Mouse (Mus musculus) heart, embryonic 13.5 days (tissue): Measurements from ENCODE around the gene Rangap1. TPM values are rescaled to one million over a fixed set of nuclear protein-coding genes. Genes with fewer than 3 reads are reported as not detected.
A peak's percentile ranks its signal among the peaks of the same experiment; 100 is the strongest.

Experiments used
- ATAC-seq: fragments of 200-750 bp; cut with Nextera tagmentation; 2 replicates; pipeline ENCODE4 v1.8.0; 2017; ENCODE audit warnings: moderate TSS enrichment; ENCODE audit not compliant: insufficient number of reproducible peaks, low FRiP score, low TSS enrichment; ENCODE audit errors: extremely low read depth
- H3K27ac ChIP-seq: fragments of 300-500 bp; sonication (generic); replicated peaks from 2 replicates; pipeline ENCODE4 v1.5.1; 2015; ENCODE audit warnings: moderate library complexity, mild to moderate bottlenecking, inconsistent platforms
- H3K27me3 ChIP-seq: fragments of 300-500 bp; sonication (generic); replicated peaks from 2 replicates; pipeline ENCODE4 v1.6.1; 2015; ENCODE audit warnings: mild to moderate bottlenecking, inconsistent platforms
- H3K36me3 ChIP-seq: fragments of 300-500 bp; sonication (generic); 2 replicates; pipeline ENCODE4 v1.6.1; 2015; ENCODE audit warnings: mild to moderate bottlenecking, inconsistent platforms
- H3K4me1 ChIP-seq: fragments of 300-500 bp; sonication (generic); 2 replicates; pipeline ENCODE4 v1.6.1; 2015; ENCODE audit warnings: inconsistent platforms
- H3K4me2 ChIP-seq: fragments of 300-500 bp; sonication (generic); 2 replicates; pipeline ENCODE4 v1.6.1; 2015; ENCODE audit warnings: inconsistent platforms, mild to moderate bottlenecking, moderate library complexity
- H3K4me3 ChIP-seq: fragments of 300-500 bp; sonication (generic); 2 replicates; pipeline ENCODE4 v1.5.1; 2015; ENCODE audit warnings: moderate library complexity, mild to moderate bottlenecking, inconsistent platforms
- H3K9ac ChIP-seq: fragments of 300-500 bp; sonication (generic); 2 replicates; pipeline ENCODE4 v1.6.1; 2015; ENCODE audit warnings: inconsistent platforms, mild to moderate bottlenecking, moderate library complexity
- H3K9me3 ChIP-seq: fragments of 300-500 bp; sonication (generic); 2 replicates; pipeline ENCODE4 v1.6.1; 2016; ENCODE audit warnings: inconsistent platforms
- WGBS: fragments of 180-500 bp; shearing (Covaris S2); methylation state at CpG from one replicate; pipeline ENCODE4 v1.1.7; 2015; ENCODE audit warnings: mixed read lengths; 5-methylcytosine and 5-hydroxymethylcytosine counted together
- polyA plus RNA-seq: library from polyadenylated mRNA; unstranded; fragments of >200 nt; fragmentation: Nextera tagmentation; extraction: Ambion mirVana; gene quantifications from 2 replicates; pipeline ENCODE4 v1.2.1, GENCODE M21; 2015

Rangap1 gene
- 90.4 and 92.7 TPM in 2 replicates for polyA plus RNA-seq

DNA sequence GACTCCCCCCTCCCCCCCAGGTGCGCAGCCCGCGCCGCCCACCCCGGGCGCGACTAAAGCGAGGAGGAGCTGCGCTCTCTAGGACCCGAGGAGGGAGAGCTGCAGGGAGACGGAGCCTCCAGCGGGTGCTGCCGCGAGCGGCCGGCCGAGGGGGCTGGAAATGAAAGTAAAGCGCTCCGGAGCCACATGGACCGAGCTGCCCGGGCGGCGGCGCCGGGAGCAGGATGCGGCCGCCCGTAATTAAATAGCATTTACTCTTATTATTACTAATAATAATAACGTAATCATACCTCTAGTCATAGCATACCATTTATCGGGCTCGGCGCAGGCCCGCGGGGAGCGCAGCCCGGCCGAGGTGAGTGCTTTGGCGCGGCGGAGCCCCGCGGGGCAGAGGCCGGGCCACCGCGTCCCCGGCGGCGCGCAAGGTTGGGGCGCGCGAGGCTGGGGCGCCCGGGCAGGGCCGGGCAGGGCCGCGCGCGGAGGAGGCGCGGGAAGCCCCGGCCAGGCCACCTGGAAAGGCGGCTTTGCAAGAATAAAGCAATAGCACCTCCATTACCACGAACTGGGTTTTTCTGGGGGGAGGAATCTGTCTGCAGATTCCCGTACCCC lies at the start of gene Rangap1, which contains the start of gene Zc3h7b:
Rangap1 (minus strand) TSS at position 539 of the 609 bp plus-strand sequence.
Zc3h7b (plus strand) TSS at position 66 of the 609 bp plus-strand sequence.
- H3K9me3 ChIP-seq = no peaks in the 10 kb centered on the region
- ATAC-seq = peak; percentile 64; the same call in 1 of the 2 replicates
- peaks cover 30% of the 10 kb centered on the region for H3K4me1 ChIP-seq
- no peaks in the 10 kb centered on the region for H3K36me3 ChIP-seq
- H3K4me2 ChIP-seq = peak within 1 kb of the TSS; percentile 85
- H3K4me3 ChIP-seq = peak within 1 kb of the TSS; percentile 99
- H3K9ac ChIP-seq = peak within 1 kb of the TSS; percentile 98
- under 1% methylated on average over 61 of the region's 65 CpGs for WGBS
- peak within 1 kb of the TSS; percentile 94 for H3K27ac ChIP-seq
- H3K27me3 ChIP-seq = no peaks in the 10 kb centered on the region

DNA sequence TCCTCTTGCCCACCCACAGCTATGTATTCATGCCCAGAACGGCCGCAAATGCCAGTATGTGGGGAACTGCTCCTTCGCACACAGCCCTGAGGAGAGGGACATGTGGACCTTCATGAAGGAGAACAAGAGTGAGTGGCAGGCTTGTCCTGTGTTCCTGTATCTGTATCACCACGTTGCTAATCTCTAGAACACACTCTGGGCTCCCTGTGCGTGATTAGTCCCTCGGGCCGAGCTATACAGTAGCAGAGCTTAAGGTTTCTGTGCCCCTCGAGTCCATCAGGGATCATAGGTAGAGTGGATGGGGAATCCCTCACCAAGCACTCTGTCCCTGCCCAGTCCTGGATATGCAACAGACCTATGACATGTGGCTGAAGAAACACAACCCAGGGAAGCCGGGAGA lies 47.1 kb upstream of the Rangap1 start:
- no peaks in the 10 kb centered on the region for H3K4me1 ChIP-seq
- no peak overlapping the region for H3K27ac ChIP-seq
- no peaks in the 10 kb centered on the region for H3K9me3 ChIP-seq
- H3K27me3 ChIP-seq = no peaks in the 10 kb centered on the region
- peaks cover 83% of the 10 kb centered on the region for H3K36me3 ChIP-seq
- H3K4me3 ChIP-seq = no peak overlapping the region
- ATAC-seq = no peak
- H3K9ac ChIP-seq = no peak overlapping the region
- no peak overlapping the region for H3K4me2 ChIP-seq
- 82% methylated on average over 9 of the region's 9 CpGs for WGBS

DNA sequence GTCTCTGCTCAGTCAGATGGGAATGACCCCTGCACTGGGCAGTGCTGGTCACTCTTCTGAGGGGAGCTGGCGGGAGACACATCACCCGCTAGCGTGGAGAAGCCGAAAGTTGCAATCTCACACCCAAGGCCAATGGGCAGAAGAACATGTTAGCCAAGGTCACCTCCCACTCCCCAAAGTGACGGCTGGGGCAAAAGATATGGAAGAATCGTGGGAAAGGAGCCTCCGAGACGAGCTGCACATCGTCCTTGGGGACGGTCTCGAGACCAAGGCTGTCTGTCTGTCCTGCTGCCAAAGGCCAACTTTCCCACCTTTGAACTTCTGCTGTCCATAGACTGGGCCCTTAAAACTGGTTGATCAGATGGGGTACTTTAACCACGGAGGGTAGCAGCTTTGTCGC lies 42.2 kb upstream of the Rangap1 start:
- Histone ChIP-seq H3K9ac (no peak overlapping the region), H3K4me1 (no peaks in the 10 kb centered on the region), H3K36me3 (peaks cover 96% of the 10 kb centered on the region), H3K9me3 (no peaks in the 10 kb centered on the region), H3K4me2 (no peak overlapping the region), H3K27me3 (no peaks in the 10 kb centered on the region), H3K27ac (no peak overlapping the region), H3K4me3 (no peak overlapping the region)
- WGBS = 91% methylated on average over 13 of the region's 13 CpGs
- no peak for ATAC-seq

DNA sequence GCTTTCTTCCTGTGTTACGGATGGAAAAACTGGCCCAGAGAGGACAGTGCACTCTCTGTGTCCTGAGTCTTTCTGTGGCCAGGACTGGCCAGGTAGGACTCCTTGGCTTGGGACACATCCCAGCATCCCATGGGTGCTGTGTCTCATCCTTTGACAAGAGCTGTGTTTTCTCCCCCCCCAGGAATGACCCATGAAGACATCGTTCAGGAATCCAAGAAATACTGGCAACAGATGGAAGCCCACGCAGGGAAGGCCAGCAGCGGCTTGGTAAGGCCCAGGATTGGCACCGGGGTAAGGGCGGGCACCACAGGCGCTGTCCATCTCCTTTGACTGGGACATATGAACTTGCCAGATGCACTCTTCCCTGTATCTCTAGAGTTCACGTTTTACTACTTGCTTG lies 40.4 kb upstream of the Rangap1 start:
- H3K9ac ChIP-seq = no peak overlapping the region
- no peak for ATAC-seq
- no peaks in the 10 kb centered on the region for H3K9me3 ChIP-seq
- no peak overlapping the region for H3K4me2 ChIP-seq
- no peak overlapping the region for H3K4me3 ChIP-seq
- no peaks in the 10 kb centered on the region for H3K27me3 ChIP-seq
- peaks cover 96% of the 10 kb centered on the region for H3K36me3 ChIP-seq
- 86% methylated on average over 8 of the region's 8 CpGs for WGBS
- no peak overlapping the region for H3K27ac ChIP-seq
- no peaks in the 10 kb centered on the region for H3K4me1 ChIP-seq

DNA sequence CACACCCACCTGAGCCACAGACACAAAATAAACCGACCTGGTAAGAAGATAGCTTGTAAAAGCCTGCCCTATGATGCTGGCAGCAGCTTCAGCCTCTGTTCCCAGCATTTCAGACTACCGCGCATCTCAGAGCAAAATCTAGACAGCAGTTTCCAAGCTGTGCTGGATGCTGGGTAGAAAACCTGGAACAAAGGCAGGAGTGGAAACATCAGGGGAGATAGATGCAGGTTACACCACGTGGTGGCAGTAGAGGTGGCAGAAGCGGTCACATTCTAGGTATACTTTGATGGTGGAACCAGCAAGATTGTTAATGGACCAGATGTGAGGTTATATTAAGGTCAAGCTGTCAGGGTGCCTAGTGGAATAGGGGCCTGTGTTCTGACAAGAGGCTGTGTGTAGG lies 39.4 kb upstream of the Rangap1 start:
- H3K27ac ChIP-seq = no peak overlapping the region
- WGBS = 72% methylated on average over 5 of the region's 5 CpGs
- H3K4me1 ChIP-seq = no peaks in the 10 kb centered on the region
- H3K4me3 ChIP-seq = no peak overlapping the region
- ATAC-seq = no peak
- H3K4me2 ChIP-seq = no peak overlapping the region
- H3K9ac ChIP-seq = no peak overlapping the region
- H3K36me3 ChIP-seq = peaks cover 96% of the 10 kb centered on the region
- H3K27me3 ChIP-seq = no peaks in the 10 kb centered on the region
- no peaks in the 10 kb centered on the region for H3K9me3 ChIP-seq

DNA sequence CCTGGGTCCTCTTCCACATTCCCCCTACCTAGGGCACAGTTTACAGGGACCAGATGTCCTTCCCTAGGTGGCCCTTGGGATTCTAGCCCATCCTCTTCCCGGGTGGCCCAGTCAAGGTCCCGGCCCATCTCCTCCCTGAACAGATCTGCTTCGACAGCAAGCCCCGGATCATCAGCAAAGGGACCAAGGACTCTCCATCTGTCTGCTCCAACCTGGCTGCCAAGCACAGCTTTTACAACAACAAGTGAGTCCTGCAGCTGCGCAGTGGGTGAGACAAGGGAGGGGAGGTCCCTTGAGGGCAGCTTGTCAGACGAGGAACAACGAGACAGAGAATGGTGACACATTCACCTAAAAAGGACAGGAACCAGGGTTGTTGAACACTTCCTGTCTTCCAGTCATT lies 36.5 kb upstream of the Rangap1 start:
- Histone ChIP-seq H3K9ac (no peak overlapping the region), H3K4me1 (no peaks in the 10 kb centered on the region), H3K4me3 (no peak overlapping the region), H3K9me3 (no peaks in the 10 kb centered on the region), H3K27me3 (no peaks in the 10 kb centered on the region), H3K4me2 (no peak overlapping the region), H3K36me3 (peaks cover 98% of the 10 kb centered on the region), H3K27ac (no peak overlapping the region)
- 83% methylated on average over 7 of the region's 7 CpGs for WGBS
- ATAC-seq = no peak

DNA sequence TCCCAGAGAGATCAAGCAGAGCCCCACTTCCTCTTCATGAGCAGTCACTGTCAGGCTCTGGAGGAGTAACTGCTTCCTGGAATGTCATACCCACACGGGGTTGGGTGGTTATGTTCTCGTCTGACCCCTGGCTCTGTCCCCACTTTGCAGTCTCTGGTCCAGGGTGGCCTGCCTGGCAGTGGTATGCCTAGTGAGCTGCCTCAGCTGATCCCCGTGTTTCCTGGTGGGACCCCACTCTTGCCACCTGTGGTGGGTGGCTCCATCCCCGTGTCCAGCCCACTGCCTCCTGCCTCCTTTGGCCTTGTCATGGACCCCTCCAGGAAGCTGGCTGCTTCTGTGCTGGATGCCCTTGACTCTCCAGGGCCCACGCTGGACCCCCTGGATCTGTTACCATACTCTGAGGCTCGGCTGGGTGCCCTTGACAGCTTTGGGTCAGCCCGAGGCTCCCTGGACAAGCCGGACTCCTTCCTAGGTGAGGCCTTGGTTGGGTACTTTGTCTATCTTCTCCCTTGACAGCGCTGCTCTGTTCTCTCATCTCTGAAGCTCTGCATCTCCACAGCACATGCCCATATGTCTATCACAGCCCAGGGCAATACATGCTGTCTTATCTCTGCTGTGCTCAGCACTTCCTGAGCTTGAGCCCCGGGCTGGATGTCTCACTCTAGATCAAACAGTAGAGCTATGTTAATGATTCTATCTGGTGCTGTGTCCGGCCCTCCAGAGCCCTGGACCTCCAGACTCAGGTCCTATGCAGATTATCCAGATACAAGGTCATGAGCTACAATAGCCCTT lies 31.5 kb upstream of the Rangap1 start:
- Histone ChIP-seq H3K4me2 (no peak overlapping the region), H3K4me3 (no peak overlapping the region), H3K9me3 (no peaks in the 10 kb centered on the region), H3K27me3 (no peaks in the 10 kb centered on the region), H3K9ac (no peak overlapping the region), H3K27ac (no peak overlapping the region), H3K36me3 (peaks cover 100% of the 10 kb centered on the region), H3K4me1 (no peaks in the 10 kb centered on the region)
- ATAC-seq = no peak
- 66% methylated on average over 11 of the region's 11 CpGs for WGBS

DNA sequence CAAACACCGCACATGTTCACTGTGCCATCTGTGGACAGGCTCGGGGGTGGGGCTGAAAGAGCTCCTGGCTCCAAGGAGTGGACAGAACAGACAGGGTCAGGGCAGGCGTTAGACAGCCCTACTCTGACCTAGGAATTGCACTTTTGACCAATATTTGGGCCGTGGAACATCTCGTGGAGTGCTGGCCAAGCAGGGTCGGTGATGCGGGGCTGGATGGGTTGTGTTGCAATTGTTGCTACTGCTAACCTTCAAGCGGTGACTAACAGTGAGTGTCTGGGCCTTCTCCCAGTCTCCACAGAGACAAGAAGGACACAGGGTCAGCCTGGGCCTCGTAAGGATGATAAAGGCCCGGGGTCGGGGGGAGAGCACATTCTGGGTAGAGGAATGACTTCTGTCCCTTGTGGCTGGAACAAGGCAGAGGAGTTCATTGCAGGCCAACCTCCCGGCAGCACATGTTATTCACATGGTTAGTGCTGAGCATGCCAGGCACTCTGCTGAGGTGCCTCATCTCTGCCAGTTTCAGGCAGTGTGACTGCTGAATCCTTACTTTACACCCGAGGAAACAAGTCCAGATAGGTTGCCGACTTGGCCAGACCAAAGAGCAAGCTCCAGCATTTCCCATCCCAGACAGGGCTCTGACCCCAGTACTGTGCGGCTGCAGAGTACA lies 29.3 kb upstream of the Rangap1 start:
- 74% methylated on average over 15 of the region's 15 CpGs for WGBS
- no peaks in the 10 kb centered on the region for H3K27me3 ChIP-seq
- peak overlapping the region; percentile 40 for H3K9ac ChIP-seq
- no peak for ATAC-seq
- no peak overlapping the region for H3K4me2 ChIP-seq
- no peaks in the 10 kb centered on the region for H3K9me3 ChIP-seq
- peaks cover 100% of the 10 kb centered on the region for H3K36me3 ChIP-seq
- H3K27ac ChIP-seq = no peak overlapping the region
- no peaks in the 10 kb centered on the region for H3K4me1 ChIP-seq
- no peak overlapping the region for H3K4me3 ChIP-seq

DNA sequence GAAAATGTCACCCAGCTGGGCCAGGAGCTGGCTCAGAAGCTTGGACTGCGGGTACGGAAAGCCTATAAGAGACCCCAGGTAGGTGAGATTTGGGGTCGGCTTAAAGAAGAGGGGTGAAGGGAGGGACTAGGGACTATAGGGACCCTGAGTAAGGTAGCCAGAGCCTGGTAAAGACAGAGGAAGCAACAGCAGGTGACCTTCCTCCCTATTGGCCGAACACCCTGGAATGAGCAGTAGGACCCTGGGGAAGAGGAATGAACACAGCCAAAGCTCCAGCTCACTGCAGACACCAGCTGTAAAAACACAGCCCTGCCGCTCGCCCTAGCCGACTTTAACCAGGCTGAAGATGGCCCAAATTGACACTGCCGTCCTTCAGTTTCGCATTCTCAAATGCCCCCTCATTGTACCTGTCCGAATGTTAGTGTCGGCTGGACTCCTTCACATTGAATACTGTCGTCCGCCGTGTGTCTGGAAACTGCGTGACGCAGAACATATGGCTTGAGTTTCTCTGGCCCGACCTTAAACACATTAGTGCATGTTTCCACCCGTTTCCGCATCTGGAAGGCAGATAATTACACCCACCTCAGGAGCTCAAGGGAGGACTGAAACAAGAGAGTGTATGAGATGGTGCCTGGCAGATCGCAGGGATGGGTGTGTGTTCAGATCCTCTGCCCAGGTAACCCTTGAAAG lies 27.2 kb upstream of the Rangap1 start:
- 77% methylated on average over 20 of the region's 20 CpGs for WGBS
- no peaks in the 10 kb centered on the region for H3K27me3 ChIP-seq
- H3K9me3 ChIP-seq = no peaks in the 10 kb centered on the region
- H3K4me2 ChIP-seq = no peak overlapping the region
- ATAC-seq = no peak
- no peak overlapping the region for H3K27ac ChIP-seq
- H3K36me3 ChIP-seq = peaks cover 98% of the 10 kb centered on the region
- no peak overlapping the region for H3K4me3 ChIP-seq
- no peak overlapping the region for H3K9ac ChIP-seq
- H3K4me1 ChIP-seq = no peaks in the 10 kb centered on the region

DNA sequence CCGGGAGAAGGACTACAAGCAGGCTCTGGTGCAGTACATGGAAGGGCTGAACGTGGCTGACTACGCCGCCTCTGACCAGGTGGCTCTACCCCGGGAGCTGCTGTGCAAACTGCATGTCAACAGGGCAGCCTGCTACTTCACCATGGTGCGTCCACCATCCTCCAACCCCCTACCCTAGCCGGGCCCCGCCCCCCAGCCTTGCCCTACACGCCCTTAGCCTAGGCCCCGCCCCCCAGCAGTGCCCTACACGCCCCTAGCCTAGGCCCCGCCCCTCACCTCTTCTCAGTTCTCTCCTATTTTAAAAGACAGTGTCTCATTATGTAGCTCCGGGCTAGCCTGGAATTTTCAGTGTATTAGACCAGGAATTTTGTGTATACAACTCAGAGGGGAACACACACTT lies 23.7 kb upstream of the Rangap1 start:
- H3K27ac ChIP-seq = no peak overlapping the region
- no peak overlapping the region for H3K9ac ChIP-seq
- H3K4me2 ChIP-seq = no peak overlapping the region
- H3K4me1 ChIP-seq = peaks cover 5% of the 10 kb centered on the region
- H3K27me3 ChIP-seq = no peaks in the 10 kb centered on the region
- no peaks in the 10 kb centered on the region for H3K9me3 ChIP-seq
- H3K36me3 ChIP-seq = peaks cover 63% of the 10 kb centered on the region
- no peak overlapping the region for H3K4me3 ChIP-seq
- ATAC-seq = no peak
- 57% methylated on average over 13 of the region's 13 CpGs for WGBS

DNA sequence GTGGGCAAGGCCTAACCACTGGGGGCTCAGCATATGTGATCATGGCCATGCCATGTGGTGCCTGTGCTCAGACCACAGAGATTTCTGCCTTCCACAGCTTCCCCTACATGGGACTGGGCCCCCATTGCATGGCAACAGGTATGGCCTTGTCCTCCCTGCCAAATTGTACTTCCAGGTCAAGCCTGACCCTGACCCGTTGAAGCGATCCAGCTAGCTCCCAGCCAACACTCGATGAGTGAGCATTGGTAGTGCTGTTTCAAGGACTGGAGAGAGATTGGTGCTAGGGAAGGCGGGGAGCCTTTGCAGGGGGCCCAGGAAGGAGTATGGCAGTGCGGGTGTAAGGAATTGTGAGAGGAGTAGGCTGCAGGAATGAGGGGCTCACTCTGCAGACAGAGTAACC lies 21.1 kb upstream of the Rangap1 start:
- Histone ChIP-seq H3K4me2 (no peak overlapping the region), H3K4me1 (peaks cover 5% of the 10 kb centered on the region), H3K4me3 (no peak overlapping the region), H3K9ac (no peak overlapping the region), H3K27me3 (no peaks in the 10 kb centered on the region), H3K9me3 (no peaks in the 10 kb centered on the region), H3K27ac (no peak overlapping the region), H3K36me3 (peaks cover 44% of the 10 kb centered on the region)
- 81% methylated on average over 5 of the region's 5 CpGs for WGBS
- no peak for ATAC-seq
